Mouse (Mus musculus) ES-Bruce4 (cell line): Measurements from ENCODE around the gene Map3k19. TPM values are rescaled to one million over a fixed set of nuclear protein-coding genes. Genes with fewer than 3 reads are reported as not detected.

Experiments
- H3K27ac ChIP-seq: 2 replicates; pipeline ENCODE4 v1.5.1; 2012; ENCODE audit warnings: low read length, inconsistent platforms; ENCODE audit not compliant: insufficient read depth
- H3K27me3 ChIP-seq: 2 replicates; pipeline ENCODE4 v1.6.1; 2012; ENCODE audit warnings: mild to moderate bottlenecking, low read length, inconsistent platforms; ENCODE audit not compliant: control insufficient read depth, poor library complexity, insufficient read depth, severe bottlenecking
- H3K36me3 ChIP-seq: 2 replicates; pipeline ENCODE4 v1.6.1; 2012; ENCODE audit warnings: inconsistent platforms, mild to moderate bottlenecking, low read length, moderate library complexity; ENCODE audit not compliant: control insufficient read depth, poor library complexity, insufficient read depth, severe bottlenecking
- H3K4me1 ChIP-seq: one replicate; pipeline ENCODE4 v1.8.1; 2011; ENCODE audit warnings: low read length; ENCODE audit not compliant: control insufficient read depth, insufficient read depth
- H3K4me3 ChIP-seq: 2 replicates; pipeline ENCODE4 v1.5.1; 2011; ENCODE audit warnings: low read depth, mild to moderate bottlenecking, low read length
- H3K9ac ChIP-seq: 2 replicates; pipeline ENCODE4 v1.6.1; 2012; ENCODE audit warnings: low read depth, mild to moderate bottlenecking, inconsistent platforms; ENCODE audit not compliant: poor library complexity, severe bottlenecking
- H3K9me3 ChIP-seq: replicated peaks from 2 replicates; pipeline ENCODE4 v1.6.1; 2012; ENCODE audit warnings: mild to moderate bottlenecking, low read length, inconsistent platforms; ENCODE audit not compliant: control insufficient read depth, poor library complexity, insufficient read depth, severe bottlenecking
- CTCF ChIP-seq: IDR thresholded peaks from one replicate; pipeline ENCODE4 v1.8.1; 2011; ENCODE audit warnings: low read depth, low read length
- EP300 ChIP-seq: IDR thresholded peaks from 2 replicates; pipeline ENCODE4 v1.6.1; 2011; ENCODE audit warnings: low read depth, low read length; ENCODE audit not compliant: insufficient read depth
- POLR2A ChIP-seq: IDR thresholded peaks from one replicate; pipeline ENCODE4 v1.8.1; 2011; ENCODE audit warnings: low read length; ENCODE audit not compliant: insufficient read depth
- polyA plus RNA-seq: library from polyadenylated mRNA; stranded (reverse); fragments of >200 nt; gene quantifications from 2 replicates; pipeline ENCODE4 v1.2.4, GENCODE M21; 2011; ENCODE audit warnings: low read depth; ENCODE audit not compliant: missing spikeins, insufficient read depth, insufficient read length

The Map3k19 gene
- not detected in 2 replicates for polyA plus RNA-seq

GRCm38 (mm10) chr1:127854486-127855222 lies at the start of gene Map3k19:
Gene Map3k19, minus strand, starts transcription at chr1:127855031.
- no peak within 1 kb of the TSS for H3K9ac ChIP-seq
- TF ChIP-seq CTCF (no peak), EP300 (no peak), POLR2A (no peak)
- H3K27ac ChIP-seq, result no peak within 1 kb of the TSS
- H3K4me1 ChIP-seq, result no peaks in the 10 kb centered on the region
- no peaks in the 10 kb centered on the region for H3K27me3 ChIP-seq
- H3K4me3 ChIP-seq, result no peak within 1 kb of the TSS
- H3K9me3 ChIP-seq, result no peaks in the 10 kb centered on the region
- H3K36me3 ChIP-seq, result no peaks in the 10 kb centered on the region

- no peak overlapping the region for H3K4me3 ChIP-seq
- no peak for TF ChIP-seq CTCF
- TF ChIP-seq EP300, result no peak
- TF ChIP-seq POLR2A, result no peak
- no peak overlapping the region for H3K9ac ChIP-seq
- peaks cover 9% of the 10 kb centered on the region for H3K9me3 ChIP-seq
- H3K27ac ChIP-seq, result no peak overlapping the region
- peaks cover 2% of the 10 kb centered on the region; the same call in 1 of the 2 replicates for H3K36me3 ChIP-seq
- no peaks in the 10 kb centered on the region for H3K27me3 ChIP-seq
- no peaks in the 10 kb centered on the region for H3K4me1 ChIP-seq
Measured at GRCm38 (mm10) chr1:127899401-127899800, 44.6 kb upstream of the Map3k19 start.

GRCm38 (mm10) chr1:127869276-127869675 lies 14.4 kb upstream of the Map3k19 start:
- H3K4me1 ChIP-seq, result no peaks in the 10 kb centered on the region
- H3K4me3 ChIP-seq, result peak overlapping the region; percentile 77
- no peaks in the 10 kb centered on the region for H3K27me3 ChIP-seq
- H3K27ac ChIP-seq, result no peak overlapping the region
- H3K9ac ChIP-seq, result peak overlapping the region; percentile 31
- H3K36me3 ChIP-seq, result peaks cover 12% of the 10 kb centered on the region
- TF ChIP-seq POLR2A (no peak), EP300 (no peak), CTCF (no peak)
- peaks cover 17% of the 10 kb centered on the region for H3K9me3 ChIP-seq

- Histone ChIP-seq H3K27ac (no peak within 1 kb of the TSS), H3K9ac (peak within 1 kb of the TSS; percentile 31)
Measured at GRCm38 (mm10) chr1:127868300-127869261, 13.8 kb upstream of the Map3k19 start, which contains the start of gene Rab3gap1. Gene Rab3gap1, plus strand, starts transcription at chr1:127868773.

DNA sequence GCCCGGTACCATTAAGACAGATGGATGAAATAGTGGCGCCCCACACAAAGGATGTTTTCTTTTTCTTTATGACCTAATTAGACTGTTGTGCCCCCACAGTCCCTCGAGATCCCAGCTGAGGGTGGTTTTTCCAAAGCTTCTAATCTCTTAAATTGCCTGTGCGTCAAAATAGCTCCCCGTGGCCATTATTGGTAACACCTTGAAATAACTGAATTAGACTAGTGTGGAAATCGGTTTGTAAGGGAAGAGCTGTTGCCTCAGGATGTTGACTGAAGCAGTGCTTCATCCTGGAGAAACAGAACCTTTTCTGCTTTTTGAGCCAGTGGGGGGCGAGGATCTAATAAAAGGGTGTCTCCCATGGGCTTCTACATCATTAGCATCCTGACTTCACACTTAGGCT lies 9.0 kb upstream of the Map3k19 start:
- no peaks in the 10 kb centered on the region for H3K4me1 ChIP-seq
- no peak overlapping the region for H3K9ac ChIP-seq
- no peak overlapping the region for H3K27ac ChIP-seq
- H3K4me3 ChIP-seq, result no peak overlapping the region
- no peaks in the 10 kb centered on the region for H3K36me3 ChIP-seq
- H3K27me3 ChIP-seq, result no peaks in the 10 kb centered on the region
- TF ChIP-seq POLR2A (no peak), CTCF (no peak), EP300 (no peak)
- no peaks in the 10 kb centered on the region; the same call in 1 of the 2 replicates for H3K9me3 ChIP-seq

More at GRCm38 (mm10) chr1:127868300-127869261, 13.8 kb upstream of the Map3k19 start, which contains the start of gene Rab3gap1:
- peaks cover 11% of the 10 kb centered on the region for H3K9me3 ChIP-seq
- peaks cover 9% of the 10 kb centered on the region for H3K36me3 ChIP-seq
- H3K4me3 ChIP-seq, result peak within 1 kb of the TSS; percentile 77
- no peak for TF ChIP-seq CTCF
- peak; percentile 96 for TF ChIP-seq POLR2A
- TF ChIP-seq EP300, result no peak
- H3K27me3 ChIP-seq, result no peaks in the 10 kb centered on the region
- no peaks in the 10 kb centered on the region for H3K4me1 ChIP-seq
